Mouse (Mus musculus): ENCODE measurements at regions not wholly inside any gene's neighbourhood (a gene's known extent, or its start where the extent isn't known, plus 50 kb on each side); places are given as distances from the start of the nearest gene placed in this dataset.

DNA sequence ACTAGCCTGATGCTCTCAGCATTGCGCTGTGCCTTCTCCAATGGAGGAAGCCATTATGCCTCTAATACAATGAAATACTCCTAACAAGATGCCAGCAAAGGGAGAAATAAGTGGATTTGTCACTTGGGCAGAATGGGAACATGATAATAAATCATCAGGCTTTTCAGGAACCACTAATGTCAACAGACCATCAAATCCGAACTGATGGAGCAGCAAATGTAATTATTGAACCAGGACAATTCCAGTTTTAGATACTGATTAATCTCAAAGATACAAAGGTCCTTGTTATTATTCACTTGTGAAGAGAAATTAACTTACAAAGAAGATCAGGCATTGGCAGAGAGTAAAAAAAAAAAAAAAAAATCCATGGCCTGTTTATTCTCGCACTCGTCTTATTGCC lies 53.7 kb upstream of the Vamp9 start:
- H3K4me3 ChIP-seq (replicated peaks; ENCODE audit: insufficient read depth, low read depth, low read length) = no peak overlapping the region
- H3K4me1 ChIP-seq (ENCODE audit: control insufficient read depth, insufficient read depth, low read length) = no peaks in the 10 kb centered on the region
- TF ChIP-seq CTCF (IDR thresholded peaks at IDR 0.05; ENCODE audit: borderline replicate concordance, insufficient read depth, low read depth, low read length) (no peak), POLR2A (IDR thresholded peaks at IDR 0.05; ENCODE audit: borderline replicate concordance, insufficient read depth, low read length) (no peak)
- 90% methylated on average over 4 of the region's 4 CpGs for WGBS
- H3K27me3 ChIP-seq (ENCODE audit: control insufficient read depth, insufficient read depth, low read length) = no peaks in the 10 kb centered on the region
- DNase-seq = no peak
- no peak overlapping the region for H3K27ac ChIP-seq (ENCODE audit: insufficient read depth, low read length)

Measured in cerebellum, adult 2 months (tissue).